Mouse (Mus musculus) hindbrain, embryonic 14.5 days (tissue): ENCODE results near the gene Nlrp5. TPM values are rescaled to one million over a fixed set of nuclear protein-coding genes. Genes with fewer than 3 reads are reported as not detected.
"Not testable (repeated sequence)": the region's sequence is repeated elsewhere in the genome, so short reads cannot be mapped to it uniquely, and the experiment has no call there.

Experiments used
- ATAC-seq: fragments of 200-750 bp; cut with Nextera tagmentation; 2 replicates; pipeline ENCODE4 v1.8.0; 2017; ENCODE audit warnings: moderate number of reproducible peaks, mild to moderate bottlenecking, moderate TSS enrichment, moderate library complexity; ENCODE audit not compliant: low FRiP score
- DNase-seq: peaks from one replicate; pipeline ENCODE4 v3.0.0-alpha.2; 2015; ENCODE audit warnings: low spot score
- H3K27ac ChIP-seq: fragments of 300-500 bp; sonication (generic); 2 replicates; pipeline ENCODE4 v1.5.1; 2014; ENCODE audit warnings: mild to moderate bottlenecking, moderate library complexity
- H3K27me3 ChIP-seq: fragments of 300-500 bp; sonication (generic); 2 replicates; pipeline ENCODE4 v1.6.1; 2014; ENCODE audit warnings: mild to moderate bottlenecking, low read length, mixed read lengths; ENCODE audit not compliant: control insufficient read depth, insufficient read depth
- H3K36me3 ChIP-seq: fragments of 300-500 bp; sonication (generic); replicated peaks from 2 replicates; pipeline ENCODE4 v1.6.1; 2014; ENCODE audit not compliant: control insufficient read depth, insufficient read depth
- H3K4me1 ChIP-seq: fragments of 300-500 bp; sonication (generic); replicated peaks from 2 replicates; pipeline ENCODE4 v1.6.1; 2014; ENCODE audit warnings: antibody characterized with exemption, low read length, mixed read lengths; ENCODE audit not compliant: control insufficient read depth, insufficient read depth
- H3K4me2 ChIP-seq: fragments of 300-500 bp; sonication (generic); replicated peaks from 2 replicates; pipeline ENCODE4 v1.6.1; 2014; ENCODE audit warnings: mild to moderate bottlenecking, moderate library complexity
- H3K4me3 ChIP-seq: fragments of 300-500 bp; sonication (generic); replicated peaks from 2 replicates; pipeline ENCODE4 v1.5.1; 2014; ENCODE audit warnings: mild to moderate bottlenecking, low read length
- H3K9ac ChIP-seq: fragments of 300-500 bp; sonication (generic); 2 replicates; pipeline ENCODE4 v1.6.1; 2014
- H3K9me3 ChIP-seq: fragments of 300-500 bp; sonication (generic); 2 replicates; pipeline ENCODE4 v1.6.1; 2016; ENCODE audit warnings: low read length; ENCODE audit not compliant: control insufficient read depth
- WGBS: fragments of 180-500 bp; shearing (Covaris S2); extraction: QIAGEN DNeasy Blood & Tissue Kit; methylation state at CpG from one replicate; pipeline ENCODE4 v1.1.7; 2014; 5-methylcytosine and 5-hydroxymethylcytosine counted together
- microRNA-seq: library from miRNA; unstranded; fragments of <30 nt; microRNA quantifications from one replicate; pipeline ENCODE4, GENCODE M21; 2016
- polyA plus RNA-seq: library from polyadenylated mRNA; unstranded; fragments of >200 nt; fragmentation: Nextera tagmentation; extraction: Ambion mirVana; gene quantifications from 2 replicates; pipeline ENCODE4 v1.2.1, GENCODE M21; 2014

Gene Nlrp5
- not detected in 2 replicates for polyA plus RNA-seq

GRCm38 (mm10) chr7:23385589-23385988, at the start of gene Nlrp5:
Gene Nlrp5 (plus strand): TSS chr7:23385889.
- Histone ChIP-seq H3K9me3 (peaks cover 60% of the 10 kb centered on the region), H3K4me2 (no peak within 1 kb of the TSS), H3K27ac (no peak within 1 kb of the TSS), H3K4me1 (no peaks in the 10 kb centered on the region), H3K9ac (no peak within 1 kb of the TSS), H3K36me3 (no peaks in the 10 kb centered on the region), H3K27me3 (no peaks in the 10 kb centered on the region), H3K4me3 (no peak within 1 kb of the TSS)
- WGBS = 73% methylated on average over 10 of the region's 10 CpGs
- DNase-seq = no peak
- no peak for ATAC-seq

- H3K9ac ChIP-seq, H3K4me1 ChIP-seq, DNase-seq, ATAC-seq, H3K36me3 ChIP-seq, H3K4me3 ChIP-seq, H3K27ac ChIP-seq, H3K27me3 ChIP-seq, H3K4me2 ChIP-seq: not testable (repeated sequence)
- 91% methylated on average over 13 of the region's 13 CpGs for WGBS
- H3K9me3 ChIP-seq = peaks cover 64% of the 10 kb centered on the region
Measured at GRCm38 (mm10) chr7:23358311-23358710, 27.4 kb upstream of the Nlrp5 start.

- ATAC-seq, H3K4me1 ChIP-seq, H3K27me3 ChIP-seq, H3K36me3 ChIP-seq, H3K4me3 ChIP-seq, DNase-seq, H3K27ac ChIP-seq, H3K4me2 ChIP-seq, H3K9ac ChIP-seq: not testable (repeated sequence)
- H3K9me3 ChIP-seq = peaks cover 46% of the 10 kb centered on the region
- WGBS = 75% methylated on average over 3 of the region's 3 CpGs
Measured at GRCm38 (mm10) chr7:23470201-23470600, 84.5 kb downstream of the Nlrp5 start.

- not testable (repeated sequence) for H3K36me3 ChIP-seq, H3K4me2 ChIP-seq, H3K27me3 ChIP-seq, ATAC-seq, H3K9ac ChIP-seq, H3K4me1 ChIP-seq, H3K4me3 ChIP-seq, DNase-seq, H3K27ac ChIP-seq
- 70% methylated on average over 3 of the region's 3 CpGs for whole genome bisulfite sequencing
- H3K9me3 ChIP-seq = peaks cover 44% of the 10 kb centered on the region
Measured at GRCm38 (mm10) chr7:23470832-23471231, 85.1 kb downstream of the Nlrp5 start.

GRCm38 (mm10) chr7:23472886-23473285, 87.2 kb downstream of the Nlrp5 start:
- not testable (repeated sequence) for H3K4me1 ChIP-seq, H3K4me3 ChIP-seq, H3K27ac ChIP-seq, H3K4me2 ChIP-seq, H3K36me3 ChIP-seq, H3K9ac ChIP-seq, DNase-seq, ATAC-seq, H3K27me3 ChIP-seq
- 64% methylated on average over 2 of the region's 2 CpGs for WGBS
- peaks cover 34% of the 10 kb centered on the region for H3K9me3 ChIP-seq

Small RNA genes lying within 50 kb of the gene (microRNA-seq; reads per million reads assigned to microRNA genes)
- gene Gm25196 = not detected

Other genes starting within 250 kb of the Nlrp5 start
- gene Gm10662, start 241.4 kb upstream of the Nlrp5 start, polyA plus RNA-seq = not detected in 2 replicates
- not detected in 2 replicates for gene Vmn1r165, start 168.6 kb upstream of the Nlrp5 start, polyA plus RNA-seq
- gene Vmn1r166, start 134.2 kb upstream of the Nlrp5 start, polyA plus RNA-seq = not detected in 2 replicates
- not detected in 2 replicates for gene Gm6902, start 107.0 kb upstream of the Nlrp5 start, polyA plus RNA-seq
- not detected in 2 replicates for gene Nlrp4e, start 84.7 kb upstream of the Nlrp5 start, polyA plus RNA-seq
- not detected in 2 replicates for gene Vmn1r167, start 121.3 kb downstream of the Nlrp5 start, polyA plus RNA-seq
- gene Vmn1r168, start 153.8 kb downstream of the Nlrp5 start, polyA plus RNA-seq = not detected in 2 replicates
- not detected in 2 replicates for gene Vmn1r169, start 189.6 kb downstream of the Nlrp5 start, polyA plus RNA-seq
- not detected in 2 replicates for gene Vmn1r170, start 220.3 kb downstream of the Nlrp5 start, polyA plus RNA-seq
- gene Vmn1r171, start 244.8 kb downstream of the Nlrp5 start, polyA plus RNA-seq = not detected in 2 replicates